28 mouse cellular contexts compared by ENCODE assay signal in the genomic region with DNA sequence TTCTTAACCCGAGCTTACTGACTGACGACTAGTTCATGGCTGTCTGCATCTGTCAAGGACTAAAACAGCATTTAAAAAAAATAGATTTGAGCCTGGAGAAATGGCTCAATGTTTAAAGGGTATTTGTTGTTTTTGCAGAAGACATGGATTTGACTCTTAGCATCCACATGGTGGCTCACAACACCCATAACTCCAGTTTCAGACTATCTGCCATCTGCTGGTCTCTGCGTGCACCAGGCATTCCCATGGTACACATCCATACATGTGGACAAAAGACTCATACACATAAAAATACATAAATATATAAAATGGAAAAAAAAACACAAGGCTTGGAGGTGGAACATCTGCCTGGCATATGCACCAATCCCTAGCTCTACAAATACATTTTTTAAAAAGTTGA. TPM values are rescaled to one million over a fixed set of nuclear protein-coding genes. Genes with fewer than 3 reads are reported as not detected.
DNase-seq lines count a peak whose midpoint lies in the region; ATAC-seq and TF ChIP-seq lines count a peak whose summit lies in the region.
"Had no signal": no experiment of that assay in that cellular context is flagged by ENCODE, and none has a peak within 500 bp of the region (broad histone marks: within the 10 kb centered on the region; RNA-seq: fewer than 3 reads in every experiment).

No protein-coding gene starts in this region.

- no peak for TF ChIP-seq EP300 in heart, adult 2 months (IDR thresholded peaks at IDR 0.05; ENCODE audit: insufficient read depth, low read depth, low read length)

- no peak overlapping the region for H3K4me3 ChIP-seq in heart, adult 2 months
- no peak overlapping the region for H3K4me3 ChIP-seq in lung, embryonic 14.5 days (ENCODE audit: low read depth, low read length)
- no peak overlapping the region for H3K4me3 ChIP-seq in lung, adult 2 months (replicated peaks; ENCODE audit: extremely low read depth, low read depth, low read length)
- H3K4me3 ChIP-seq in hindbrain, embryonic 16.5 days (ENCODE audit: low read length) = no peak overlapping the region
- H3K4me3 ChIP-seq: embryonic facial prominence, embryonic 10.5 days; forebrain, embryonic 12.5 days; heart, embryonic 13.5 days; hindbrain, embryonic 13.5 days; kidney, embryonic 15.5 days; limb, embryonic 12.5 days; liver, embryonic 12.5 days; myocyte; neural tube, embryonic 13.5 days had no signal

- H3K4me1 ChIP-seq in heart, adult 2 months (ENCODE audit: control insufficient read depth, insufficient read depth, low read length) = no peaks in the 10 kb centered on the region
- no peaks in the 10 kb centered on the region for H3K4me1 ChIP-seq in lung, embryonic 14.5 days (ENCODE audit: insufficient read depth)
- no peaks in the 10 kb centered on the region for H3K4me1 ChIP-seq in lung, adult 2 months (ENCODE audit: control insufficient read depth, insufficient read depth, low read length)
- H3K4me1 ChIP-seq in hindbrain, embryonic 16.5 days (ENCODE audit: control insufficient read depth, insufficient read depth, low read depth, low read length) = no peaks in the 10 kb centered on the region
- H3K4me1 ChIP-seq: embryonic facial prominence, embryonic 10.5 days; forebrain, embryonic 12.5 days; heart, embryonic 13.5 days; hindbrain, embryonic 13.5 days; kidney, embryonic 15.5 days; limb, embryonic 12.5 days; liver, embryonic 12.5 days; neural tube, embryonic 13.5 days had no signal

- H3K36me3 ChIP-seq in heart, adult 2 months (ENCODE audit: control insufficient read depth, insufficient read depth, low read length) = peaks cover 2% of the 10 kb centered on the region; the same call in 1 of the 2 replicates
- H3K36me3 ChIP-seq in lung, embryonic 14.5 days (ENCODE audit: insufficient read depth) = peaks cover 63% of the 10 kb centered on the region
- peaks cover 45% of the 10 kb centered on the region for H3K36me3 ChIP-seq in hindbrain, embryonic 16.5 days (ENCODE audit: control insufficient read depth, insufficient read depth, low read length)

- TF ChIP-seq CTCF in heart, adult 2 months (IDR thresholded peaks at IDR 0.05) = peak; percentile 27
- 0 out of 2 replicates have a peak, but pooled peaks have one; percentile 22 for TF ChIP-seq CTCF in lung, embryonic 14.5 days (IDR thresholded peaks at IDR 0.05; ENCODE audit: low read depth)
- no peak for TF ChIP-seq CTCF in lung, adult 2 months (IDR thresholded peaks at IDR 0.05; ENCODE audit: insufficient read depth, low read length)

- intact Hi-C loops in heart, adult 2 months (cut with DNase I) = no loop called here

- H3K79me2 ChIP-seq in heart, adult 2 months (replicated peaks; ENCODE audit: control insufficient read depth, insufficient read depth, low read length) = no peaks in the 10 kb centered on the region

- DNase-seq in heart, adult 2 months = no peak
- DNase-seq in heart, postnatal 4 days = no peak
- DNase-seq in lung, embryonic 14.5 days = peak; percentile 10
- DNase-seq in lung, adult 2 months = no peak
- peak; percentile 21 for DNase-seq in brain, adult 2 months (ENCODE audit: low read depth, low spot score)
- DNase-seq: adrenal gland, postnatal 10 days; cerebellum, adult 9-10 months; heart, postnatal 14 days; lung, adult 18-20 months; lung, postnatal 36 days; midbrain, embryonic 14.5 days; thymus, postnatal 14 days had no signal

- H3K27ac ChIP-seq in heart, adult 2 months = no peak overlapping the region
- no peak overlapping the region for H3K27ac ChIP-seq in lung, embryonic 14.5 days (ENCODE audit: low read depth)
- H3K27ac ChIP-seq in hindbrain, embryonic 16.5 days (ENCODE audit: low read depth, low read length) = no peak overlapping the region
- H3K27ac ChIP-seq: embryonic facial prominence, embryonic 10.5 days; forebrain, embryonic 12.5 days; heart, embryonic 13.5 days; hindbrain, embryonic 13.5 days; kidney, embryonic 15.5 days; limb, embryonic 12.5 days; liver, embryonic 12.5 days; neural tube, embryonic 13.5 days had no signal

- H3K9me3 ChIP-seq in lung, embryonic 14.5 days (ENCODE audit: low read depth, low read length) = no peaks in the 10 kb centered on the region
- no peaks in the 10 kb centered on the region; the same call in 1 of the 2 replicates for H3K9me3 ChIP-seq in hindbrain, embryonic 16.5 days (ENCODE audit: control insufficient read depth, low read length)
- H3K9me3 ChIP-seq: embryonic facial prominence, embryonic 10.5 days; forebrain, embryonic 12.5 days; heart, embryonic 13.5 days; hindbrain, embryonic 13.5 days; kidney, embryonic 15.5 days; liver, embryonic 12.5 days; neural tube, embryonic 13.5 days had no signal

- no peak overlapping the region for H3K9ac ChIP-seq in heart, adult 2 months (ENCODE audit: low read depth, low read length)
- H3K9ac ChIP-seq in lung, embryonic 14.5 days = no peak overlapping the region
- H3K9ac ChIP-seq in hindbrain, embryonic 16.5 days (ENCODE audit: low read depth, low read length) = no peak overlapping the region
- H3K9ac ChIP-seq: forebrain, embryonic 12.5 days; heart, embryonic 13.5 days; hindbrain, embryonic 13.5 days; kidney, embryonic 15.5 days; limb, embryonic 12.5 days; liver, embryonic 12.5 days; neural tube, embryonic 13.5 days had no signal

- no peak for TF ChIP-seq POLR2A in heart, adult 2 months (IDR thresholded peaks at IDR 0.05; ENCODE audit: insufficient read depth, low read depth, low read length)
- no peak for TF ChIP-seq POLR2A in lung, adult 2 months (IDR thresholded peaks at IDR 0.05; ENCODE audit: borderline replicate concordance, extremely low read depth, low read depth, low read length)

- H3K4me2 ChIP-seq in lung, embryonic 14.5 days = no peak overlapping the region
- H3K4me2 ChIP-seq in hindbrain, embryonic 16.5 days (ENCODE audit: low read length) = no peak overlapping the region
- H3K4me2 ChIP-seq: forebrain, embryonic 12.5 days; heart, embryonic 13.5 days; hindbrain, embryonic 13.5 days; kidney, embryonic 15.5 days; limb, embryonic 12.5 days; liver, embryonic 12.5 days; neural tube, embryonic 13.5 days had no signal

- 84% methylated on average over 3 of the region's 3 CpGs for WGBS in heart, adult 2 months
- 87% methylated on average over 3 of the region's 3 CpGs for WGBS in lung, embryonic 14.5 days
- WGBS in lung, adult 2 months = 94% methylated on average over 3 of the region's 3 CpGs
- 97% methylated on average over 3 of the region's 3 CpGs for WGBS in hindbrain, embryonic 16.5 days

- no peak for ATAC-seq in lung, embryonic 14.5 days (ENCODE audit: insufficient read depth)
- ATAC-seq in erythroblast, adult 5-6 weeks (replicated peaks; ENCODE audit: low FRiP score, poor library complexity, severe bottlenecking) = no peak
- ATAC-seq in hindbrain, embryonic 16.5 days = no peak
- ATAC-seq: liver, embryonic 12.5 days had no signal

- H3K27me3 ChIP-seq in heart, adult 2 months (ENCODE audit: control insufficient read depth, insufficient read depth, low read length) = no peaks in the 10 kb centered on the region
- no peaks in the 10 kb centered on the region for H3K27me3 ChIP-seq in lung, embryonic 14.5 days (ENCODE audit: insufficient read depth, low read length)
- no peaks in the 10 kb centered on the region for H3K27me3 ChIP-seq in hindbrain, embryonic 16.5 days (replicated peaks; ENCODE audit: control insufficient read depth, insufficient read depth, low read length)
- H3K27me3 ChIP-seq: forebrain, embryonic 12.5 days; heart, embryonic 13.5 days; hindbrain, embryonic 13.5 days; kidney, embryonic 15.5 days; limb, embryonic 12.5 days; liver, embryonic 12.5 days; neural tube, embryonic 13.5 days had no signal

RNA-seq across cellular contexts. Expression of gene Zyg11a, which starts 31.5 kb away (rescaled TPM):
- total RNA-seq in heart, adult 2 months (2021) = under 1 TPM in 1 of 2 experiments, not detected in 1; 0.10 TPM
- polyA plus RNA-seq in heart, adult 2 months (2012; rRNA removed) = 0.27 TPM in 1 of 2 replicates, not detected in the other
- not detected for total RNA-seq in heart, postnatal 4 days (2021)
- polyA plus RNA-seq in lung, embryonic 14.5 days (2014; fragmentation: Nextera tagmentation; extraction: Ambion mirVana) = 0.11 and 0.20 TPM in 2 replicates
- polyA plus RNA-seq in lung, adult 2 months (2012; rRNA removed) = 0.05 and 0.19 TPM in 2 replicates
- total RNA-seq in erythroblast, adult 5-6 weeks (2015; ENCODE audit: low replicate concordance) = not detected in 2 replicates
- total RNA-seq in erythroblast, adult 5-6 weeks (2017; ENCODE audit: low replicate concordance) = not detected in 2 replicates
- 0.15 TPM in 1 of 2 replicates, not detected in the other for polyA plus RNA-seq in hindbrain, embryonic 16.5 days (2015; fragmentation: Nextera tagmentation; extraction: Ambion mirVana)
- total RNA-seq: common myeloid progenitor, adult 5-6 weeks; granulocyte monocyte progenitor cell, adult 5-6 weeks; left cerebral cortex, postnatal 14 days; megakaryocyte-erythroid progenitor cell, adult 5-6 weeks had no signal
- polyA plus RNA-seq: embryonic facial prominence, embryonic 10.5 days; forebrain, embryonic 12.5 days; frontal cortex, adult 2 months; hindbrain, embryonic 13.5 days; limb, embryonic 12.5 days; midbrain, embryonic 14.5 days; myocyte; neural tube, embryonic 13.5 days had no signal

RNA-seq across cellular contexts. Expression of gene Zyg11b, which starts 51.6 kb away (rescaled TPM):
- total RNA-seq in heart, adult 2 months (2021) = 10 to 100 TPM; 34.8 to 39.1 TPM
- polyA plus RNA-seq in heart, adult 2 months (2012; rRNA removed) = 10.9 and 24.2 TPM in 2 replicates
- 10 to 100 TPM; 30.9 to 31.4 TPM for total RNA-seq in heart, postnatal 4 days (2021)
- polyA plus RNA-seq in lung, embryonic 14.5 days (2014; fragmentation: Nextera tagmentation; extraction: Ambion mirVana) = 16.5 and 16.6 TPM in 2 replicates
- polyA plus RNA-seq in lung, adult 2 months (2012; rRNA removed) = 6.2 and 8.7 TPM in 2 replicates
- 3.8 and 4.0 TPM in 2 replicates for total RNA-seq in erythroblast, adult 5-6 weeks (2015; ENCODE audit: low replicate concordance)
- total RNA-seq in erythroblast, adult 5-6 weeks (2017; ENCODE audit: low replicate concordance) = 3.8 and 3.9 TPM in 2 replicates
- polyA plus RNA-seq in hindbrain, embryonic 16.5 days (2015; fragmentation: Nextera tagmentation; extraction: Ambion mirVana) = 25.8 and 32.1 TPM in 2 replicates

Comparison
In these comparisons a context has a peak if more than half of its experiments do, and no peak if none do; other contexts are left out.
1. DNase-seq: peak in lung, embryonic 14.5 days (single experiment) and brain, adult 2 months (single experiment); none in heart, adult 2 months (0 of 2), heart, postnatal 4 days (single experiment) and lung, adult 2 months (single experiment).